Mouse (Mus musculus): ENCODE results near the gene Fabp3.

Fabp3 gene

GRCm38 (mm10) chr4:130308231-130309081, at the start of gene Fabp3, which contains the start of gene Gm10570:
Gene Fabp3 (plus strand): TSS chr4:130308595.
Gene Gm10570 (minus strand): TSS chr4:130308674.
- DNase-seq (ENCODE audit: low read depth, low spot score): peak; percentile 40

DNA sequence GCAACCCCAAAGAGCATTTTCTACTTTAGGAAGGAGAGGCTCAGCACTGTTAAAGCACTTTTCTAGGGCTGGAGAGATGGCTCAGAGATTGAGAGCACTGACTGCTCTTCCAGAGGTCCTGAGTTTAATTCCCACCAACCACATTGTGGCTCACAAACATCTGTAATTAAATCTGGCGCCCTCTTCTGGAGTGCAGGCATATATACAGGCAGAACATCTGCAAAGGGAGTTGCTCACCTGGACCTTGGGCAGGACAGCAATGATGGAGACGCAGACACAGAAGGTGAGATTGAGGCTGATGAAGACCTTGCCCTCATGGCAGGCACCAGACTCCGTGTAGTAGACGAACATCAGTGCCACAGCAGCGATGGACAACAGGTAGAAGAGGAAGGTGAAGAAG, 48.0 kb upstream of the Fabp3 start:
- DNase-seq (ENCODE audit: low read depth, low spot score): no peak

- no peak for DNase-seq (ENCODE audit: low read depth, low spot score)
Observed at GRCm38 (mm10) chr4:130264131-130264530, 44.3 kb upstream of the Fabp3 start.

DNA sequence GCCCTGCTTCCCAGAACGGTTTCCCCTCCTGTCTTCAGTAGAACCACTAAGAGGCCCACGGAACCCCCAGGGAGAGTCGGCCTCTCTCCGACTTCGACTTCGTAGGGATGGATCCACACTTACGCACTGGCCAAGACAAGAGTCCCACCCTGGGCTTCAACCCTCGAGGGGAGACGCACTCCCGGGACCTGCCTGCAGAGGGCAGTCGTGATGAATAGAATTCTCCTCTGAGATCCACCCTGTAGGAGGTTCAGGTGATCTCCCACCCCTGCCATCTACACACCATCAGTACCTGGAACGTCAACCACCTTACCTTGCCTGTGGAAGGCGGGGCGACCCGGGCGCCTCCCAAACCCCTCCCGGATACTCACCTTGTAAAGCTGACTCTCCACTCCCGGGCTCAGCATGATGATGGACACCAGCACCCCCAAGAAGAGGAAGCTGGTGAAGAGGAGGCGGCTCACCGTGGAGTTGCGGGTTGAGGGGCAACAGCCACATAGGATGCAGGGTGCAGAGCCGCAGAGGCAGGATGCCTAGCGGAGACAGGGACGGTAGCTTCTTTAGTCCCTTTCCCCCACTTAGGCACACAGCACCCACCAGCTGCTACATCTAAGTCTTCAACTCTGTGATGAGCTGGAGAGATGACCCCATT, 43.6 kb upstream of the Fabp3 start:
- peak; percentile 55 for DNase-seq (ENCODE audit: low read depth, low spot score)

DNA sequence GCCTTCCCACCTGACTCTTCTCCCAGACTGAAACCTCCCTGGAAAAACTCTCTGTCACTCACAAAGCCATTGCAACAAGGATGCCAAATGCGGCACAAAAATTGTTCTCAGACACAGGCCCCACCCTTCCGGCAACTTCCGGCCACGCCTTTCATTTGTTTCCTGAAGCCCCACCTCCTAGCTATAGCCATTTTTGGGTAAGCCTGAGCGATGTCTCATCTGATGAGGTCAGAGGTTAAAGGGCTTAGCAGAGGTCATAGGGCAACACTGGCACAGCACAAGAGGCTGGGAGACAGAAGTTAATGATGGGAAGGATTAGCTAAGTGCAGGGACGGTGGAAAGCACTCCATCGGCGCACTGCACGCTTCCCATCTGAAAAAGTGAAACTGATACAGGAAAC, 41.8 kb upstream of the Fabp3 start:
- no peak for DNase-seq (ENCODE audit: low read depth, low spot score)

GRCm38 (mm10) chr4:130267069-130267468, 41.3 kb upstream of the Fabp3 start:
- DNase-seq (ENCODE audit: low read depth, low spot score): no peak

- DNase-seq (ENCODE audit: low read depth, low spot score): no peak
Observed at GRCm38 (mm10) chr4:130268736-130269135, 39.7 kb upstream of the Fabp3 start.

DNA sequence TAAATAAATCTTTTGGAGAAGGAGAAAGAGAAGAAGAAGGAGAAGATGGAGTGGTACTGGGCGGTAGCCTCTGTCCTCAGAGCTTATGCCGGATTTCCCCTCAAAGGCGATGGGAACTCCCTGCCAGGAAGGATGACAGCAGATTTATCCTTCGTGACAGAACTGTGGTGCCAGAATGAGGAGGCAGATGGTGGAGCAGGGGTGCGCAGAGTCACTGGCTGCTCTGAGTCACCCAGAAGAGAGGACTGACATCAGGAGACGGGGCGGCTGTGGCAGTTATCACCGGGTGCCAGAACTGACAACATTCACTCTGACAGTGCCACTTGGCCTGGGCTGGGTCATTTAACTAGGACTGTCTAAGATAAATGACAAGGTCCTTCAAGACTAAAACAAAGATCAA, 38.3 kb upstream of the Fabp3 start:
- no peak for DNase-seq (ENCODE audit: low read depth, low spot score)

GRCm38 (mm10) chr4:130270611-130271347, 37.6 kb upstream of the Fabp3 start:
- no peak for DNase-seq (ENCODE audit: low read depth, low spot score)

DNA sequence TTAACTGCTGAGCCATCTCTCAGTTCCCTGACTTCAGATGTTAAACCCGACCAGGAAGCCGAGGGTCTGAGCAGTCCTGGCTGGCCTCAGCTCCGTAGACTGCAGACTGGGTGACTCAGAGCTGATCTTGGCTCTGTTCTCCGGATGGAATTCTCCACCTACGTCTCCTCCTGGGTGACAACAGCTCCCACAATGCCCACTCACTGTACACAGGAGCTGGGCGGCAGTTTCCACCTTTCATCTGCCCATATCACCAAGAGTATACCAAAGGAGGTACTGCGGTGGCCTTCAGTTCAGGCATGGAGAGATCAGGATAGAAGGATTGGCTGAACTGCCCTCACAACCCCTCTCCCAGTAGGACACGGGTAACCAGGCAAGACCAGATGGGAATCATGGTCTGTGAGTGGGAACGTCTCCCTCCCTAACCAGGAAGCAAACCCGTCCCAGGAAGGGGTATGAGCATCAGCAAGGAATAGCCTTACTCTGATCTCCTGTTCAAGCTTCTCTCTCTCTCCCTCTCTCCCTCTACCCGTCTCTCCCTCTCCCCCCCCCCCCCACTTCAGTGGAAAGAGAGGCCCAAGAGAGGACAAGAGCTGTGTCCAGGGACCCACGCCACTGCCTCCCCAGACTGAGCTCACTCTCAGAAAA, 34.6 kb upstream of the Fabp3 start:
- no peak for DNase-seq (ENCODE audit: low read depth, low spot score)

- DNase-seq (ENCODE audit: low read depth, low spot score): peak; percentile 70
Observed at GRCm38 (mm10) chr4:130274346-130275015, 33.9 kb upstream of the Fabp3 start.

DNA sequence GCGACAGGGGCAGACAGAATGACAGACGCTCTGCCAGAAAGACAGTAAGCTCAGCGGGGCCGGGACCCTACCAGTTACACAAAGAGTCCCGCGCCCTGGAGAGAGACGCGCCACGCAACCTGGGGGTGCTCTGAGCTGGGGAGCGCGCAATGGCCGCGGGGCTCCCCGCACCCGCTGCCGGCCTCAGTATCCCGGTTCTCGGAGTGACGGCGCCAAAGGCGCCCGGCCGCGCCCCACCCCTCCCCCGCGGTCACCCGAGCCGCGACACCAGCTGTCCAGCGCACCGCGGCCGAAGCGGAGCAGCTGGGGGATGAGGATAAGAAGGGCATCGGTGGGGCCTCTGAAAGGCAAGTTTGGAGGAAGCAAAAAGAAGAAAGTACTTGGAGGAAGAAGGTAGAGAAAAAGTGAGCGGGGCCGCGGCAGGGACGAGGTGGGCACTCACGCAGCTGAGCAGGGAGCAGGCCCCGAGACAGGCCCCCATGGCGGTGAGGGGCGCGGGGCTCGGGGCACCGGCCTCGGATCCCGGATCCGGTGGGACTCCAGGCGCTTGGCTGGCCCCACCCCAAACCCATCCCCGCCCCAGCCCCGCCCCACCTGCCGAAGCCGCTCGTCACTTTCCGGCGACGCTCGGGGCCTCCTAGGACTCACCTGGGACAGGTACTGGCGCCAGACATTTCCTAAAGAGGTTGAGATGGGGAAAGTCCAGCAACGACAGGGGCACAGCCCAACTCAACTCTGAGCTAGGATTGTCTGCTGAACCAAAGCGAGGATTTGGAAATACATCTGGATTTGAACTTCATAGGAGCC, 33.2 kb upstream of the Fabp3 start:
- DNase-seq (ENCODE audit: low read depth, low spot score): peak; percentile 44

GRCm38 (mm10) chr4:130275823-130276105, 32.6 kb upstream of the Fabp3 start:
- no peak for DNase-seq (ENCODE audit: low read depth, low spot score)

DNA sequence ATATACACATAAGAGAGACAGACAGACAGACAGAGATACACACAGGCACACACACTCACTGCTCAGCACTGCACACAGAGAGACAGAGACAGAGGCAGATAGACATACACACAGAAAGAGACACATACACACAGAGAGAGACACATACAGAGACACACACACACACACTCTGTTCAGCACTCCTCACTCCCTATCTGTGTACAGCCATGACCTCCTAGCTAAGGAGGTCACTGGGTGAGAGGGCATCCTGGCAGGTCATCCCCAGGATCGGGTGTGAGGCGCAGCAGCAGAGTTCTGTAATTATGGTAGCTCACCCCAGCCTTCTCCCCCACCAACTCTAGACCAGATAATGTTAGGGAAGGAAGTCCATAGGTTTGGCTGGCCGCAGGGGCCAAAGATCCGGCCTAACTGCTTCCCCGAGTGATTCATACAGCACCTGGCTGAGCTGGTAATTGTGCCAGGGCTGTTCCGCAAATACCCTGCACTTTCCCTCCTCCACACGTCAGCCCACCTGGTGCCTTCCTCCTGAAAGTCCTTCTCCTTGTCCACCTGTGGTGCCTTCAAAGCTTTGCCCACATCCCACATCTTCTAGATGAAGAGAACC, 31.7 kb upstream of the Fabp3 start:
- DNase-seq (ENCODE audit: low read depth, low spot score): no peak

DNA sequence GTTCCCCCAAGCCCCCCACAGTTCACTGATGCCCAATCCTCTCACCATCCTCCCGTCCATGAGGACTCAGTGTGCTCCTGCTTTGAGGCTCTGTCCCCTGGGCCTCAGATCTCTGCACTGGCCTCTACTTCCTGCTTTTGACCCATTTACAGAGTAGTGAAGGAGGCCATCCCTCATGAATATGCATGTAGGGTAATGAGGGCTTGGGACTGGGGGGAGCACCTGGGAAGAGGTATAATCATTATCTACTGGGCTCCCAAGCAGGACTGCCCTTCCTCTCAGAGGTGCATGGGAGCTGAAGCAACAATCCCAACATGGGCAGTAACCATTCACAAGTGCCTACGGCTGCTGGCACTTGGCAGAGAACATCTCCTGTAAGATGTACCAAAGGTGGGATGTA, 29.3 kb upstream of the Fabp3 start, which contains the start of gene Serinc2:
Gene Serinc2 (minus strand): TSS at position 101 of the 400 bp plus-strand sequence.
- DNase-seq (ENCODE audit: low read depth, low spot score): no peak

DNA sequence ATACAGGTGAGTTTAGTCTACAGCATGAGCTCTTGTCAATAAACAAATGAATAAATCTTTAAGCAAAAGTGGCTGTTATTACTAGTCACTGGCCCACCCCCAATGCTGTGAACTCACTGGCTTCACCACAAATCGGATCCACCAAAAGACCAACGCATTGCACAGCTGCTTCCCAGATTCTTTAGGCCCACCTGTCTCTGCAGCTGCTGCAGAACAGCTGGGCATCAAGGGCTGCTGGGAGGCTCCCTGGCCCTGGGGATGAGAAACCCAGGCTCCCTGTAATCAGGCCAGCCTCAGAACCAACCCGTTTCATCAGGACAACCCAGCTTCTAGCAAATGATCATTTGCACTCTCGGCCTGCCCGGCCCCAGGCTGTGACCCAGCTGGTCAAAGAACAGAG, 25.5 kb upstream of the Fabp3 start:
- no peak for DNase-seq (ENCODE audit: low read depth, low spot score)

- no peak for DNase-seq (ENCODE audit: low read depth, low spot score)
Observed at GRCm38 (mm10) chr4:130283826-130284225, 24.6 kb upstream of the Fabp3 start.

GRCm38 (mm10) chr4:130286531-130286930, 21.9 kb upstream of the Fabp3 start:
- no peak for DNase-seq (ENCODE audit: low read depth, low spot score)

GRCm38 (mm10) chr4:130289824-130290223, 18.6 kb upstream of the Fabp3 start:
- no peak for DNase-seq (ENCODE audit: low read depth, low spot score)

- DNase-seq (ENCODE audit: low read depth, low spot score): peak; percentile 85
Observed at GRCm38 (mm10) chr4:130292271-130292670, 16.1 kb upstream of the Fabp3 start.

All from forelimb bud, embryonic 11.5 days (tissue).